Mouse (Mus musculus) midbrain, embryonic 14.5 days (tissue): ENCODE measurements around the gene Ctss. TPM values are rescaled to one million over a fixed set of nuclear protein-coding genes. Genes with fewer than 3 reads are reported as not detected.
A peak's percentile ranks its signal among the peaks of the same experiment; 100 is the strongest.

ENCODE experiments used
- ATAC-seq: fragments of 200-750 bp; cut with Nextera tagmentation; 2 replicates; pipeline ENCODE4 v1.8.0; 2017; ENCODE audit warnings: moderate number of reproducible peaks, moderate library complexity; ENCODE audit not compliant: low FRiP score, low TSS enrichment
- DNase-seq: peaks from one replicate; pipeline ENCODE4 v3.0.0-alpha.2; 2015
- H3K27ac ChIP-seq: fragments of 300-500 bp; sonication (generic); replicated peaks from 2 replicates; pipeline ENCODE4 v1.5.1; 2014; ENCODE audit warnings: mild to moderate bottlenecking, low read depth, low read length, moderate library complexity
- H3K27me3 ChIP-seq: fragments of 300-500 bp; sonication (generic); 2 replicates; pipeline ENCODE4 v1.6.1; 2014; ENCODE audit warnings: low read length, control low read depth, mixed read lengths; ENCODE audit not compliant: control insufficient read depth, insufficient read depth
- H3K36me3 ChIP-seq: fragments of 300-500 bp; sonication (generic); 2 replicates; pipeline ENCODE4 v1.6.1; 2014; ENCODE audit warnings: low read length, control low read depth; ENCODE audit not compliant: control insufficient read depth, insufficient read depth
- H3K4me1 ChIP-seq: fragments of 300-500 bp; sonication (generic); 2 replicates; pipeline ENCODE4 v1.6.1; 2014; ENCODE audit warnings: mild to moderate bottlenecking, antibody characterized with exemption, low read length, control low read depth; ENCODE audit not compliant: control insufficient read depth, insufficient read depth
- H3K4me2 ChIP-seq: fragments of 300-500 bp; sonication (generic); 2 replicates; pipeline ENCODE4 v1.6.1; 2014; ENCODE audit warnings: mild to moderate bottlenecking, low read length, moderate library complexity
- H3K4me3 ChIP-seq: fragments of 300-500 bp; sonication (generic); replicated peaks from 2 replicates; pipeline ENCODE4 v1.5.1; 2014; ENCODE audit warnings: low read depth, low read length
- H3K9ac ChIP-seq: fragments of 300-500 bp; sonication (generic); replicated peaks from 2 replicates; pipeline ENCODE4 v1.6.1; 2014; ENCODE audit warnings: mild to moderate bottlenecking, low read length, moderate library complexity
- H3K9me3 ChIP-seq: fragments of 300-500 bp; sonication (generic); 2 replicates; pipeline ENCODE4 v1.6.1; 2016; ENCODE audit warnings: low read length, control low read depth, mixed read lengths; ENCODE audit not compliant: control insufficient read depth
- WGBS: fragments of 180-500 bp; shearing (Covaris S2); extraction: QIAGEN DNeasy Blood & Tissue Kit; methylation state at CpG from one replicate; pipeline ENCODE4 v1.1.7; 2014; 5-methylcytosine and 5-hydroxymethylcytosine counted together
- polyA plus RNA-seq: library from polyadenylated mRNA; unstranded; fragments of >200 nt; fragmentation: Nextera tagmentation; extraction: Ambion mirVana; gene quantifications from 2 replicates; pipeline ENCODE4 v1.2.1, GENCODE M21; 2014

Ctss gene
- polyA plus RNA-seq, 1 experiment from 2014 or later, result 17.1 TPM

- no peak for ATAC-seq
- Histone ChIP-seq H3K27me3 (no peaks in the 10 kb centered on the region), H3K36me3 (peaks cover 3% of the 10 kb centered on the region; the same call in 1 of the 2 replicates), H3K9ac (no peak overlapping the region), H3K4me1 (no peaks in the 10 kb centered on the region), H3K4me3 (no peak overlapping the region), H3K9me3 (no peaks in the 10 kb centered on the region), H3K4me2 (no peak overlapping the region), H3K27ac (no peak overlapping the region)
- no peak for DNase-seq
- 35% methylated on average over 2 of the region's 2 CpGs for WGBS
Observed at GRCm38 (mm10) chr3:95502312-95502711, 24.3 kb upstream of the Ctss start.

- ATAC-seq (no peak), DNase-seq (no peak)
- Histone ChIP-seq H3K4me2 (no peak overlapping the region), H3K9me3 (no peaks in the 10 kb centered on the region), H3K27ac (no peak overlapping the region), H3K36me3 (peaks cover 9% of the 10 kb centered on the region; the same call in 1 of the 2 replicates), H3K9ac (no peak overlapping the region), H3K4me3 (no peak overlapping the region), H3K4me1 (no peaks in the 10 kb centered on the region), H3K27me3 (no peaks in the 10 kb centered on the region)
- 77% methylated on average over 6 of the region's 6 CpGs for WGBS
Observed at GRCm38 (mm10) chr3:95509348-95509747, 17.2 kb upstream of the Ctss start.

- H3K9ac ChIP-seq, result no peak overlapping the region
- no peak for ATAC-seq
- 69% methylated on average over 9 of the region's 9 CpGs for WGBS
- H3K4me3 ChIP-seq, result no peak overlapping the region
- no peaks in the 10 kb centered on the region for H3K9me3 ChIP-seq
- no peaks in the 10 kb centered on the region for H3K27me3 ChIP-seq
- no peak overlapping the region for H3K27ac ChIP-seq
- H3K4me2 ChIP-seq, result no peak overlapping the region
- peaks cover 6% of the 10 kb centered on the region; the same call in 1 of the 2 replicates for H3K36me3 ChIP-seq
- no peaks in the 10 kb centered on the region for H3K4me1 ChIP-seq
- DNase-seq, result no peak
Observed at GRCm38 (mm10) chr3:95511611-95512180, 14.9 kb upstream of the Ctss start.

- Histone ChIP-seq H3K4me1 (no peaks in the 10 kb centered on the region), H3K36me3 (no peaks in the 10 kb centered on the region), H3K9ac (no peak overlapping the region), H3K27ac (no peak overlapping the region), H3K4me3 (no peak overlapping the region), H3K27me3 (no peaks in the 10 kb centered on the region), H3K4me2 (no peak overlapping the region), H3K9me3 (no peaks in the 10 kb centered on the region)
- DNase-seq, result no peak
- ATAC-seq, result no peak
- WGBS, result 93% methylated on average over 3 of the region's 3 CpGs
Observed at GRCm38 (mm10) chr3:95516614-95517041, 10.0 kb upstream of the Ctss start.

DNA sequence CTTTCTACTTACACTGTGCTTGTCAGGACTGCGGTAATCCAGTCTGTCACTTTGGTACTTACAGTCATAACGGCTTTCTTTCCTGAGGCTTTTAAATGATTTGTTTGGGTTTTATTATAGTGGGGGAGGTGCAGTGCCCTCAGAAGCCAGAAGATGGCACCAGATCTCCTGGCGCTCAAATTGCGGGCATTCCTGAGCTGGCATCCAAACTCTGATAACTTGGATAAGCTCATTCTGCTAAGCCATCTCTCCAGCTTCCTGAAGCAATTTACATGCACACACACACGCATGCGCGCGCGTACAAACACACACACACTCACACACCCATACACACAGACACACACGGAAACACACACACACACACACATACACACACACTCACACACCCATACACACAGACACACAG, 9.1 kb upstream of the Ctss start:
- peak; percentile 89 for DNase-seq
- no peak overlapping the region for H3K9ac ChIP-seq
- WGBS, result 32% methylated on average over 10 of the region's 10 CpGs
- peak; percentile 20; the same call in 1 of the 2 replicates for ATAC-seq
- H3K4me2 ChIP-seq, result no peak overlapping the region
- no peaks in the 10 kb centered on the region for H3K4me1 ChIP-seq
- H3K4me3 ChIP-seq, result no peak overlapping the region
- H3K9me3 ChIP-seq, result no peaks in the 10 kb centered on the region
- H3K27me3 ChIP-seq, result no peaks in the 10 kb centered on the region
- no peak overlapping the region for H3K27ac ChIP-seq
- no peaks in the 10 kb centered on the region for H3K36me3 ChIP-seq

GRCm38 (mm10) chr3:95518891-95519290, 7.7 kb upstream of the Ctss start:
- Histone ChIP-seq H3K4me3 (no peak overlapping the region), H3K27me3 (no peaks in the 10 kb centered on the region), H3K9ac (no peak overlapping the region), H3K27ac (no peak overlapping the region), H3K36me3 (no peaks in the 10 kb centered on the region), H3K4me2 (no peak overlapping the region), H3K9me3 (no peaks in the 10 kb centered on the region), H3K4me1 (no peaks in the 10 kb centered on the region)
- WGBS, result 83% methylated on average over 7 of the region's 7 CpGs
- ATAC-seq (no peak), DNase-seq (no peak)

DNA sequence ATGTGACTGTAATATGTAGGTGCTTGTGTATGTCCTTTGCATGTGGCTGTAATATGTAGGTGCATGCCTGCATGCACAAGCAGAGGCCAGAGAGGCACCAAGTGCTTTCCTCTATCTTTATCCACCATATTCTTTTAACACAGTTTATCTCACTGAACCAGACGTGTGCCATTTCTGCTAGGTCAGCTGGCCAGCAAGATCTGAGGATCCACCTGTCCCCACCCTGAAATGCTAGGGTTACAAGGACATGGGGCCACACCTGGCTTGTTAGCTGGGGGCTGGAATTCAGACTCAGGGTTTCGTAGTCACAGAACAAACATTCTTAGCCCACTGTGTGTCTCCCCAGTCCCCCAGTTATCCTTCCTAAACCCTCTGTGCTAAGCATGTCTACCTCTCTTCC, 7.3 kb upstream of the Ctss start:
- DNase-seq, result no peak
- Histone ChIP-seq H3K27ac (no peak overlapping the region), H3K36me3 (no peaks in the 10 kb centered on the region), H3K4me3 (no peak overlapping the region), H3K9me3 (no peaks in the 10 kb centered on the region), H3K27me3 (no peaks in the 10 kb centered on the region), H3K9ac (no peak overlapping the region), H3K4me2 (no peak overlapping the region), H3K4me1 (no peaks in the 10 kb centered on the region)
- ATAC-seq, result no peak
- 83% methylated on average over 2 of the region's 2 CpGs for WGBS

DNA sequence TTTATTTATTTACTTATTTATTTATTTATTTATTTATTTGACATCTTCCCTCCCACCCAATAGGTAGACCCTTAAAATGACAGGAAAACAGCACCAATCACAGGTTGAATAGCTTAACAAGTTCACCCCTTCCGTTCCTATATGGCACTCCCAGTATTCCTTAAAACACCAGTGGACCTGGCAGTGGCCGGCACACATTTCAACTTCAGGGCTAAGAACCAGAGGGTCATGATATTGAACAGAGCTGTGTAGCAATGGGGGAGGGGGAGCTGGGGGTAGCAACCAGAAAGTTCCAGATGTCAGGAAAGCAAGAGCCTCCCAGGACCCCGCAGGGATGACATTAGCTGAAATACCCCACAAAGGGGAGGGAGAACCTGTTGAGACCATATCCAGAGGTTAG, 6.5 kb upstream of the Ctss start:
- DNase-seq (no peak), ATAC-seq (no peak)
- Histone ChIP-seq H3K9ac (no peak overlapping the region), H3K4me1 (no peaks in the 10 kb centered on the region), H3K36me3 (no peaks in the 10 kb centered on the region), H3K27me3 (no peaks in the 10 kb centered on the region), H3K9me3 (no peaks in the 10 kb centered on the region), H3K4me2 (no peak overlapping the region), H3K4me3 (no peak overlapping the region), H3K27ac (no peak overlapping the region)
- 85% methylated on average over 3 of the region's 3 CpGs for WGBS

GRCm38 (mm10) chr3:95521168-95521567, 5.4 kb upstream of the Ctss start:
- DNase-seq (no peak), ATAC-seq (no peak)
- Histone ChIP-seq H3K9me3 (no peaks in the 10 kb centered on the region), H3K4me2 (no peak overlapping the region), H3K27ac (no peak overlapping the region), H3K36me3 (no peaks in the 10 kb centered on the region), H3K27me3 (no peaks in the 10 kb centered on the region), H3K9ac (no peak overlapping the region), H3K4me1 (no peaks in the 10 kb centered on the region), H3K4me3 (no peak overlapping the region)
- WGBS, result 89% methylated on average over 10 of the region's 10 CpGs
